ENCODE assay signal across 8 mouse cellular contexts in the genomic region with DNA sequence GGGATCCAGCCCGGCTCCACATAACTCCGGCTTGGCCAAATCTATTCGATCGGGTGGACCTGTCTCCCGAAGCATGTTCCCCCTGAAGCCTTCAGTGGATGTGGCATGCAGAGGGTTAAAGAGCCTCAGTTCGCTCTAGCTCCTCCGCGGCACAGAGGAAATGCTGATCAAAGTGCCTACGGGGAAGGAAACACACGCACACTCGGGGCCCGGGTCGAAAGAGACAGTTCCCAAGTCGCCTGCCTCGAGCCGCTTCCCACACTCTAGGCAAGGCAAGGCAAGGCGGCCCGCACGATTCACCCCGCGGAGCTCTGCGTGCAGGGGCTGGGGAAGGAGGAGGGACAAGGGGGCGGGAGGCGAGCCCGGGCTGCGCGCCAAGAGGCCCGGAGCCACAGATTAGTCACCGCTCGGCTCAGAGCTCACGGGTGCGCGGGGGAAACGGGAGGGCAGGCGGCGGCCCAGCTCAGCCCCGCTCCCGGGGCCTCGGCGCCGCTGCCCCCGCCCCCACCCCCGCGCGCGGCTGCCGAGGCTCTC.
DNase-seq lines count a peak whose midpoint lies in the region; ATAC-seq and TF ChIP-seq lines count a peak whose summit lies in the region.

No protein-coding gene starts in this region.

- H3K9ac ChIP-seq in ES-Bruce4 (ENCODE audit: low read depth, poor library complexity, severe bottlenecking) = peak overlapping the region; percentile 80
- H3K9ac ChIP-seq in forebrain, postnatal 0 days = peak overlapping the region; percentile 53
- H3K9ac ChIP-seq in lung, postnatal 0 days (replicated peaks; ENCODE audit: low read depth) = no peak overlapping the region

- peak overlapping the region; percentile 31 for H3K4me3 ChIP-seq in ES-Bruce4 (ENCODE audit: low read depth, low read length)
- peak overlapping the region; percentile 43 for H3K4me3 ChIP-seq in forebrain, postnatal 0 days (ENCODE audit: low read depth, low read length)
- peak overlapping the region; percentile 53 for H3K4me3 ChIP-seq in lung, postnatal 0 days (ENCODE audit: low read depth, low read length)

- peak overlapping the region; percentile 76 for H3K4me2 ChIP-seq in forebrain, postnatal 0 days (ENCODE audit: low read depth)
- H3K4me2 ChIP-seq in lung, postnatal 0 days (replicated peaks; ENCODE audit: low read depth, low read length) = peak overlapping the region; percentile 83

- H3K27ac ChIP-seq in ES-Bruce4 (ENCODE audit: insufficient read depth, low read length) = no peak overlapping the region
- H3K27ac ChIP-seq in forebrain, postnatal 0 days (ENCODE audit: low read depth, low read length) = peak overlapping the region; percentile 75
- H3K27ac ChIP-seq in lung, postnatal 0 days (ENCODE audit: low read length) = peak overlapping the region; percentile 92

- ATAC-seq in forebrain, postnatal 0 days = peak; percentile 40
- peak; percentile 18 to 29; a peak in 2 of 4 replicates for ATAC-seq in hematopoietic stem cell, adult 5-6 weeks (replicated peaks in 1 of 2; ENCODE audit: insufficient read depth in 1 of 2, low FRiP score in 2 of 2, low TSS enrichment in 1 of 2, low read depth in 1 of 2, poor library complexity in 2 of 2, severe bottlenecking in 2 of 2)
- ATAC-seq in lung, postnatal 0 days = peak; percentile 70

- H3K4me1 ChIP-seq in ES-Bruce4 (ENCODE audit: control insufficient read depth, insufficient read depth, low read length) = no peaks in the 10 kb centered on the region
- H3K4me1 ChIP-seq in forebrain, postnatal 0 days (ENCODE audit: insufficient read depth) = no peaks in the 10 kb centered on the region
- no peaks in the 10 kb centered on the region; the same call in 1 of the 2 replicates for H3K4me1 ChIP-seq in lung, postnatal 0 days (ENCODE audit: insufficient read depth, low read depth, low read length)

- peak; percentile 67 for DNase-seq in cerebellum, adult 11 months
- DNase-seq in forebrain, postnatal 0 days = peak; percentile 69
- peak; percentile 68 for DNase-seq in layer of hippocampus, adult 9-11 months
- peak; percentile 80 for DNase-seq in lung, postnatal 0 days (ENCODE audit: low spot score)
- DNase-seq in ovary, postnatal 14 days (ENCODE audit: low spot score) = peak; percentile 60
- peak; percentile 74 for DNase-seq in thymus, postnatal 4 days

- no peak for TF ChIP-seq EP300 in ES-Bruce4 (IDR thresholded peaks at IDR 0.05; ENCODE audit: insufficient read depth, low read depth, low read length)
- TF ChIP-seq EP300 in lung, postnatal 0 days (IDR thresholded peaks at IDR 0.05) = no peak

- H3K9me3 ChIP-seq in ES-Bruce4 (replicated peaks; ENCODE audit: control insufficient read depth, insufficient read depth, low read length, poor library complexity, severe bottlenecking) = no peaks in the 10 kb centered on the region
- H3K9me3 ChIP-seq in forebrain, postnatal 0 days (ENCODE audit: low read length) = no peaks in the 10 kb centered on the region
- H3K9me3 ChIP-seq in lung, postnatal 0 days (ENCODE audit: low read length) = no peaks in the 10 kb centered on the region

- peaks cover 25% of the 10 kb centered on the region for H3K27me3 ChIP-seq in ES-Bruce4 (ENCODE audit: control insufficient read depth, insufficient read depth, low read length, poor library complexity, severe bottlenecking)
- H3K27me3 ChIP-seq in forebrain, postnatal 0 days (ENCODE audit: insufficient read depth, low read length) = no peaks in the 10 kb centered on the region
- H3K27me3 ChIP-seq in lung, postnatal 0 days (replicated peaks; ENCODE audit: insufficient read depth, low read length) = 0 out of 2 replicates have a peak, but pooled peaks cover 10% of the 10 kb centered on the region

- H3K36me3 ChIP-seq in ES-Bruce4 (ENCODE audit: control insufficient read depth, insufficient read depth, low read length, poor library complexity, severe bottlenecking) = no peaks in the 10 kb centered on the region
- H3K36me3 ChIP-seq in forebrain, postnatal 0 days (ENCODE audit: insufficient read depth) = no peaks in the 10 kb centered on the region
- no peaks in the 10 kb centered on the region for H3K36me3 ChIP-seq in lung, postnatal 0 days (ENCODE audit: insufficient read depth, low read length)

- no peak for TF ChIP-seq POLR2A in ES-Bruce4 (IDR thresholded peaks at IDR 0.05; ENCODE audit: insufficient read depth, low read length)

- WGBS in forebrain, postnatal 0 days = 9% methylated on average over 24 of the region's 47 CpGs
- WGBS in lung, postnatal 0 days = 5% methylated on average over 18 of the region's 47 CpGs

- TF ChIP-seq CTCF in ES-Bruce4 (IDR thresholded peaks at IDR 0.05; ENCODE audit: low read depth, low read length) = no peak
- TF ChIP-seq CTCF in forebrain, postnatal 0 days (IDR thresholded peaks at IDR 0.05; ENCODE audit: low read depth) = no peak
- no peak for TF ChIP-seq CTCF in lung, postnatal 0 days (IDR thresholded peaks at IDR 0.05)
